Mouse (Mus musculus): Measurements from ENCODE around the gene Lrch1.

Lrch1 gene

GRCm38 (mm10) chr14:74946751-74947375 is 813 bp downstream of the Lrch1 start:
- DNase-seq (ENCODE audit: low read depth, low spot score), result peak; percentile 42

GRCm38 (mm10) chr14:74946321-74946750 is 1.3 kb downstream of the Lrch1 start:
- DNase-seq (ENCODE audit: low read depth, low spot score), result no peak

GRCm38 (mm10) chr14:74945266-74946215 is 2.1 kb downstream of the Lrch1 start:
- DNase-seq (ENCODE audit: low read depth, low spot score), result no peak

GRCm38 (mm10) chr14:74944128-74944755 is 3.4 kb downstream of the Lrch1 start:
- no peak for DNase-seq (ENCODE audit: low read depth, low spot score)

- no peak for DNase-seq (ENCODE audit: low read depth, low spot score)
Measured at GRCm38 (mm10) chr14:74943581-74944117, 4.0 kb downstream of the Lrch1 start.

GRCm38 (mm10) chr14:74943024-74943423 is 4.7 kb downstream of the Lrch1 start:
- DNase-seq (ENCODE audit: low read depth, low spot score), result no peak

GRCm38 (mm10) chr14:74941591-74941990 is 6.1 kb downstream of the Lrch1 start:
- no peak for DNase-seq (ENCODE audit: low read depth, low spot score)

GRCm38 (mm10) chr14:74940741-74941140 is 6.9 kb downstream of the Lrch1 start:
- peak; percentile 22 for DNase-seq (ENCODE audit: low read depth, low spot score)

GRCm38 (mm10) chr14:74939355-74939754 is 8.3 kb downstream of the Lrch1 start:
- no peak for DNase-seq (ENCODE audit: low read depth, low spot score)

- no peak for DNase-seq (ENCODE audit: low read depth, low spot score)
Measured at GRCm38 (mm10) chr14:74938896-74939295, 8.8 kb downstream of the Lrch1 start.

- no peak for DNase-seq (ENCODE audit: low read depth, low spot score)
Measured at GRCm38 (mm10) chr14:74936557-74937261, 11.0 kb downstream of the Lrch1 start.

GRCm38 (mm10) chr14:74935111-74935510 is 12.6 kb downstream of the Lrch1 start:
- DNase-seq (ENCODE audit: low read depth, low spot score), result no peak

- no peak for DNase-seq (ENCODE audit: low read depth, low spot score)
Measured at GRCm38 (mm10) chr14:74933960-74934710, 13.5 kb downstream of the Lrch1 start.

- no peak for DNase-seq (ENCODE audit: low read depth, low spot score)
Measured at GRCm38 (mm10) chr14:74929739-74930138, 17.9 kb downstream of the Lrch1 start.

- DNase-seq (ENCODE audit: low read depth, low spot score), result no peak
Measured at GRCm38 (mm10) chr14:74928809-74929432, 18.8 kb downstream of the Lrch1 start.

GRCm38 (mm10) chr14:74926899-74927571 is 20.6 kb downstream of the Lrch1 start:
- no peak for DNase-seq (ENCODE audit: low read depth, low spot score)

GRCm38 (mm10) chr14:74925951-74926517 is 21.6 kb downstream of the Lrch1 start:
- no peak for DNase-seq (ENCODE audit: low read depth, low spot score)

GRCm38 (mm10) chr14:74924521-74924920 is 23.2 kb downstream of the Lrch1 start:
- no peak for DNase-seq (ENCODE audit: low read depth, low spot score)

GRCm38 (mm10) chr14:74924031-74924430 is 23.6 kb downstream of the Lrch1 start:
- no peak for DNase-seq (ENCODE audit: low read depth, low spot score)
